Mouse (Mus musculus) neural tube, embryonic 12.5 days (tissue): ENCODE measurements at regions not wholly inside any gene's neighbourhood (a gene's known extent, or its start where the extent isn't known, plus 50 kb on each side); places are given as distances from the start of the nearest gene placed in this dataset.
"Not testable (repeated sequence)": the region's sequence is repeated elsewhere in the genome, so short reads cannot be mapped to it uniquely, and the experiment has no call there.

ENCODE experiments used
- ATAC-seq: fragments of 200-750 bp; cut with Nextera tagmentation; 2 replicates; pipeline ENCODE4 v1.8.0; 2017; ENCODE audit warnings: low read depth, mild to moderate bottlenecking, moderate TSS enrichment, moderate library complexity; ENCODE audit not compliant: low FRiP score
- H3K27ac ChIP-seq: fragments of 300-500 bp; sonication (generic); 2 replicates; pipeline ENCODE4 v1.5.1; 2016
- H3K27me3 ChIP-seq: fragments of 300-500 bp; sonication (generic); replicated peaks from 2 replicates; pipeline ENCODE4 v1.6.1; 2016; ENCODE audit warnings: mild to moderate bottlenecking
- H3K36me3 ChIP-seq: fragments of 300-500 bp; sonication (generic); 2 replicates; pipeline ENCODE4 v1.6.1; 2016; ENCODE audit warnings: mild to moderate bottlenecking
- H3K4me1 ChIP-seq: fragments of 300-500 bp; sonication (generic); 2 replicates; pipeline ENCODE4 v1.6.1; 2016
- H3K4me2 ChIP-seq: fragments of 300-500 bp; sonication (generic); replicated peaks from 2 replicates; pipeline ENCODE4 v1.6.1; 2016; ENCODE audit warnings: mild to moderate bottlenecking
- H3K4me3 ChIP-seq: fragments of 300-500 bp; sonication (generic); 2 replicates; pipeline ENCODE4 v1.5.1; 2016
- H3K9ac ChIP-seq: fragments of 300-500 bp; sonication (generic); 2 replicates; pipeline ENCODE4 v1.6.1; 2016; ENCODE audit warnings: mild to moderate bottlenecking
- H3K9me3 ChIP-seq: fragments of 300-500 bp; sonication (generic); 2 replicates; pipeline ENCODE4 v1.6.1; 2016; ENCODE audit warnings: mild to moderate bottlenecking
- WGBS: fragments of 180-500 bp; shearing (Covaris S2); methylation state at CpG from one replicate; pipeline ENCODE4 v1.1.7; 2016; 5-methylcytosine and 5-hydroxymethylcytosine counted together

- H3K36me3 ChIP-seq, result no peaks in the 10 kb centered on the region
- H3K27me3 ChIP-seq, result no peaks in the 10 kb centered on the region
- no peaks in the 10 kb centered on the region for H3K4me1 ChIP-seq
- H3K27ac ChIP-seq, result no peak overlapping the region
- H3K4me3 ChIP-seq, result no peak overlapping the region
- H3K9ac ChIP-seq, result no peak overlapping the region
- H3K4me2 ChIP-seq, result no peak overlapping the region
- no peak for ATAC-seq
- no peaks in the 10 kb centered on the region for H3K9me3 ChIP-seq
- WGBS, result 87% methylated on average over 2 of the region's 2 CpGs
These were observed 301.3 kb downstream of the Gm8797 start for GRCm38 (mm10) chr3:6051901-6052300.

GRCm38 (mm10) chr3:6083855-6084254, 333.2 kb downstream of the Gm8797 start:
- no peak overlapping the region for H3K4me3 ChIP-seq
- H3K36me3 ChIP-seq, result no peaks in the 10 kb centered on the region
- H3K4me2 ChIP-seq, result no peak overlapping the region
- H3K9ac ChIP-seq, result no peak overlapping the region
- H3K9me3 ChIP-seq, result no peaks in the 10 kb centered on the region
- WGBS, result 44% methylated on average over 1 of the region's 1 CpGs
- H3K27me3 ChIP-seq, result no peaks in the 10 kb centered on the region
- no peak for ATAC-seq
- no peak overlapping the region for H3K27ac ChIP-seq
- no peaks in the 10 kb centered on the region for H3K4me1 ChIP-seq

- no peaks in the 10 kb centered on the region for H3K36me3 ChIP-seq
- no peaks in the 10 kb centered on the region for H3K27me3 ChIP-seq
- no peak for ATAC-seq
- no peak overlapping the region for H3K4me3 ChIP-seq
- H3K27ac ChIP-seq, result no peak overlapping the region
- no peak overlapping the region for H3K9ac ChIP-seq
- no peak overlapping the region for H3K4me2 ChIP-seq
- 83% methylated on average over 9 of the region's 9 CpGs for WGBS
- H3K4me1 ChIP-seq, result no peaks in the 10 kb centered on the region
- no peaks in the 10 kb centered on the region for H3K9me3 ChIP-seq
These were observed 336.7 kb downstream of the Gm8797 start for GRCm38 (mm10) chr3:6087267-6087666.

- Histone ChIP-seq H3K4me1 (no peaks in the 10 kb centered on the region), H3K4me2 (no peak overlapping the region), H3K27me3 (no peaks in the 10 kb centered on the region), H3K36me3 (no peaks in the 10 kb centered on the region), H3K9ac (no peak overlapping the region), H3K4me3 (no peak overlapping the region), H3K9me3 (no peaks in the 10 kb centered on the region), H3K27ac (no peak overlapping the region)
- no peak for ATAC-seq
- WGBS, result 90% methylated on average over 2 of the region's 2 CpGs
These were observed 343.3 kb downstream of the Gm8797 start for GRCm38 (mm10) chr3:6093931-6094330.

- H3K27ac ChIP-seq, H3K4me1 ChIP-seq, ATAC-seq, H3K36me3 ChIP-seq, H3K9ac ChIP-seq, H3K4me3 ChIP-seq, H3K4me2 ChIP-seq, H3K27me3 ChIP-seq, H3K9me3 ChIP-seq: not testable (repeated sequence)
These were observed 343.8 kb downstream of the Gm8797 start for GRCm38 (mm10) chr3:6094410-6094809.

GRCm38 (mm10) chr3:6100863-6101262, 350.3 kb downstream of the Gm8797 start:
- H3K27ac ChIP-seq, result no peak overlapping the region
- H3K36me3 ChIP-seq, result no peaks in the 10 kb centered on the region
- no peaks in the 10 kb centered on the region for H3K9me3 ChIP-seq
- 79% methylated on average over 4 of the region's 4 CpGs for WGBS
- no peak overlapping the region for H3K4me2 ChIP-seq
- ATAC-seq, result no peak
- no peak overlapping the region for H3K9ac ChIP-seq
- no peak overlapping the region for H3K4me3 ChIP-seq
- no peaks in the 10 kb centered on the region for H3K4me1 ChIP-seq
- H3K27me3 ChIP-seq, result no peaks in the 10 kb centered on the region

GRCm38 (mm10) chr3:6102866-6103265, 352.3 kb downstream of the Gm8797 start:
- Histone ChIP-seq H3K4me3 (no peak overlapping the region), H3K4me1 (no peaks in the 10 kb centered on the region), H3K36me3 (no peaks in the 10 kb centered on the region), H3K27me3 (no peaks in the 10 kb centered on the region), H3K4me2 (no peak overlapping the region), H3K27ac (no peak overlapping the region), H3K9ac (no peak overlapping the region), H3K9me3 (no peaks in the 10 kb centered on the region)
- no peak for ATAC-seq
- WGBS, result 58% methylated on average over 1 of the region's 1 CpGs

- H3K9me3 ChIP-seq, result no peaks in the 10 kb centered on the region
- no peaks in the 10 kb centered on the region for H3K36me3 ChIP-seq
- 21% methylated on average over 2 of the region's 2 CpGs for WGBS
- peak; percentile 71 for ATAC-seq
- H3K4me2 ChIP-seq, result no peak overlapping the region
- no peak overlapping the region for H3K27ac ChIP-seq
- no peak overlapping the region for H3K4me3 ChIP-seq
- H3K4me1 ChIP-seq, result no peaks in the 10 kb centered on the region
- H3K27me3 ChIP-seq, result no peaks in the 10 kb centered on the region
- no peak overlapping the region for H3K9ac ChIP-seq
These were observed 356.1 kb downstream of the Gm8797 start for GRCm38 (mm10) chr3:6106659-6107058.

GRCm38 (mm10) chr3:6107377-6108155, 357.0 kb downstream of the Gm8797 start:
- no peaks in the 10 kb centered on the region for H3K36me3 ChIP-seq
- H3K4me1 ChIP-seq, result no peaks in the 10 kb centered on the region
- no peaks in the 10 kb centered on the region for H3K27me3 ChIP-seq
- ATAC-seq, result no peak
- no peak overlapping the region for H3K4me2 ChIP-seq
- 80% methylated on average over 8 of the region's 8 CpGs for WGBS
- H3K4me3 ChIP-seq, result no peak overlapping the region
- H3K9me3 ChIP-seq, result no peaks in the 10 kb centered on the region
- no peak overlapping the region for H3K9ac ChIP-seq
- H3K27ac ChIP-seq, result no peak overlapping the region

- H3K27ac ChIP-seq, result no peak overlapping the region
- no peak overlapping the region for H3K4me2 ChIP-seq
- no peaks in the 10 kb centered on the region for H3K9me3 ChIP-seq
- no peaks in the 10 kb centered on the region for H3K4me1 ChIP-seq
- 84% methylated on average over 1 of the region's 1 CpGs for WGBS
- no peak overlapping the region for H3K9ac ChIP-seq
- H3K4me3 ChIP-seq, result no peak overlapping the region
- ATAC-seq, result no peak
- no peaks in the 10 kb centered on the region for H3K27me3 ChIP-seq
- no peaks in the 10 kb centered on the region for H3K36me3 ChIP-seq
These were observed 368.1 kb downstream of the Gm8797 start for GRCm38 (mm10) chr3:6118721-6119120.

- 79% methylated on average over 9 of the region's 9 CpGs for WGBS
- H3K9ac ChIP-seq, ATAC-seq, H3K27me3 ChIP-seq, H3K27ac ChIP-seq, H3K36me3 ChIP-seq, H3K4me2 ChIP-seq, H3K4me3 ChIP-seq, H3K4me1 ChIP-seq, H3K9me3 ChIP-seq: not testable (repeated sequence)
These were observed 385.1 kb downstream of the Gm8797 start for GRCm38 (mm10) chr3:6135754-6136153.

- Histone ChIP-seq H3K36me3 (no peaks in the 10 kb centered on the region), H3K9me3 (no peaks in the 10 kb centered on the region), H3K4me3 (no peak overlapping the region), H3K27me3 (no peaks in the 10 kb centered on the region), H3K4me2 (no peak overlapping the region), H3K9ac (no peak overlapping the region), H3K4me1 (no peaks in the 10 kb centered on the region), H3K27ac (no peak overlapping the region)
- WGBS, result 94% methylated on average over 17 of the region's 17 CpGs
- ATAC-seq, result no peak
These were observed 386.8 kb downstream of the Gm8797 start for GRCm38 (mm10) chr3:6137374-6137773.

- no peak for ATAC-seq
- Histone ChIP-seq H3K27ac (no peak overlapping the region), H3K27me3 (no peaks in the 10 kb centered on the region), H3K4me1 (no peaks in the 10 kb centered on the region), H3K4me3 (no peak overlapping the region), H3K36me3 (no peaks in the 10 kb centered on the region), H3K9ac (no peak overlapping the region), H3K9me3 (no peaks in the 10 kb centered on the region), H3K4me2 (no peak overlapping the region)
- WGBS, result 18% methylated on average over 1 of the region's 1 CpGs
These were observed 423.2 kb downstream of the Gm8797 start for GRCm38 (mm10) chr3:6173775-6174174.
